Mouse (Mus musculus): ENCODE measurements at regions not wholly inside any gene's neighbourhood (a gene's known extent, or its start where the extent isn't known, plus 50 kb on each side); places are given as distances from the start of the nearest gene placed in this dataset.

DNA sequence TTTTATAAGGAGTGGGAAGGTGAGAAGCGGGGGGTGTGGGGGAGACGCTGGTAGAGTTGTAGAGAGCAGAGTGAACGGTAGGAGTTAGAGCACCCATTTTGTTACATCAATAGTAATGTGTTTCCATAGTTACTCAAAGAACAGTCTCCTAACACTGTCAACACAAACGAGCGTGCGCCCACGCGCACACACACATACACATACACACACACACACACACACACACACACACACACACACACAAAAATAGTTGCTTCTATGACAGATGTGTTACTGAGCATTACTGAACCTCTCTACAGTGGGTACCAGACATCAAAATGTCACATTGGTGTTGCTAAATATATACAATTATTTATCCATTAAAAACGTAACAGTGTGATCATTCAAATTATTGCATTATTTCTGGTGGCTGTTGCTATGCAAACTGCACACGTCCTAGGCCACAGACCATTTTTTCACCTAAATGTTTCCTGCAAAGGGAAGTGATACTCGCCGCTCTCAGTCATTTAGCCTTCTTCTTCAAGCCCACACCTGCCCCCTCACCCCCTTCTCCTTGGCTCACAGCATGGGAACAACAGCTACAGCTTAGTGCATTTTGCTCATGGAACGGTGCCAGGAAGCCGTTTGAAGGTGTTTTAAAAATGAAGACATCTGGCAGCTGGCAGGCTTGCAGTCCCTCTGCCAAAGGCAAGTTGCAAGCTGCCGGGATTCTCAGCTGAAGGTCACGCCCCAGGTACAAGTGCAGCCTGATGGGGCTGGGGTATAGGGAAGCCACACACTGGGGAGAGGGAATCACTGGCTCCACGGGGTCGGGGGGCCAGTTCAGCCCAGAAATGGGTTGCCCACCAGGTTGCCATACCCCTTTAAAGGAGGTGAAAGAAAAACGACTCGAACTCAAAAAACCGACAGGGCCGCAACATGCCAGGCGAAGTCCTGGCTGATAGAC lies 193.4 kb upstream of the Sox2 start:
- H3K9ac ChIP-seq (replicated peaks): peak overlapping the region; percentile 11; the same call in 1 of the 2 replicates
- peak; percentile 30; the same call in 1 of the 2 replicates for ATAC-seq (ENCODE audit: low FRiP score, low read depth)
- peaks cover 18% of the 10 kb centered on the region for H3K4me1 ChIP-seq
- H3K9me3 ChIP-seq: 0 out of 2 replicates have a peak, but pooled peaks cover 4% of the 10 kb centered on the region
- 0 out of 2 replicates have a peak, but pooled peaks cover 3% of the 10 kb centered on the region for H3K27me3 ChIP-seq
- no peak overlapping the region for H3K4me2 ChIP-seq (replicated peaks)
- no peak overlapping the region for H3K27ac ChIP-seq (replicated peaks)
- H3K36me3 ChIP-seq: no peaks in the 10 kb centered on the region
- H3K4me3 ChIP-seq: no peak overlapping the region
- WGBS: 69% methylated on average over 23 of the region's 23 CpGs

DNA sequence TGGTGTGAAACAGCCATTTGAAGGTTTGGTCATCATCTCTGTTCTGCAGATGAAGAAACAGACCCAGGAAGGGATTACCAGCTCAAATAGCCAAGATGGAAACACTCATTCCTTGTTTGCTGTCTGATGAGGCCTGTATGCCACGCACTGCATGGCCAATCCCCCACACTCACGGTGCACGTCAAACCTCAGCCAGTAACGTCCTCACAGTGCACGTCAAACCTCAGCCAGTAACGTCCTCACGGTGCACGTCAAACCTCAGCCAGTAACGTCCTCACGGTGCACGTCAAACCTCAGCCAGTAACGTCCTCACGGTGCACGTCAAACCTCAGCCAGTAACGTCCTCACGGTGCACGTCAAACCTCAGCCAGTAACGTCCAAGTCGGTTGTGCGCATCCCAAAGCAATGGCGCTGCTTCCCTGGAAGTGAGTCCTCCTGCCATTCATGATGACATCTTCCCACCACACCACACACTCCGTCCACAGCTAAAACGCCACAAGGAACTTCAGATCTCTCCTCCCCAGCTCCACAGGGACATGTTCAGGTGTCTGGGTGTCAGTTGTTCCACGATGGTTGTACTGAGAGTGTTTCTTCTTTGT lies 196.1 kb upstream of the Sox2 start:
- Histone ChIP-seq H3K9ac (replicated peaks) (no peak overlapping the region), H3K36me3 (no peaks in the 10 kb centered on the region), H3K27ac (replicated peaks) (no peak overlapping the region), H3K4me3 (no peak overlapping the region), H3K4me2 (replicated peaks) (no peak overlapping the region), H3K4me1 (peaks cover 18% of the 10 kb centered on the region), H3K9me3 (0 out of 2 replicates have a peak, but pooled peaks cover 4% of the 10 kb centered on the region), H3K27me3 (0 out of 2 replicates have a peak, but pooled peaks cover 3% of the 10 kb centered on the region)
- ATAC-seq (ENCODE audit: low FRiP score, low read depth): no peak
- WGBS: 94% methylated on average over 24 of the region's 24 CpGs

DNA sequence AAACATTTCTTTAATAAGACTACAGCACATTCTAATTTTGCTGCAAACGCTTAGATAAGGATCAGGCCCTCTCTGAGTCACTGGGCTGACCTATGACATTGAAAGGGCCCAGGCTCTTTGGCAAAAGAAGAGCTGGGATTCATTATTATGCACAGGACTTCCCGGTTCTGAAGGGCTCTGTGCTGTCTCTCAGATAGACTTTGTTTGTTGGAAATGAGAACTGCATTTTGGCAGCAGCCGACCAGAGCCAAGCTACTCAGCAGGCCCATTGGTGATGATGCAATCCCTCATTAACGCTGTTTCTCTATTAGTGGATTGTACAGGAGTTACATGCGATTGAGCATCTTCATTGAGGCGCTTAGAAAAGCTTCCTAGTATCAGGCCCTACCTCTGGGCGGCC lies 204.9 kb upstream of the Sox2 start:
- Histone ChIP-seq H3K27ac (replicated peaks) (peak overlapping the region; percentile 42; the same call in 1 of the 2 replicates), H3K4me2 (replicated peaks) (no peak overlapping the region)
- ATAC-seq (ENCODE audit: low FRiP score, low read depth): peak; percentile 35; the same call in 1 of the 2 replicates

DNA sequence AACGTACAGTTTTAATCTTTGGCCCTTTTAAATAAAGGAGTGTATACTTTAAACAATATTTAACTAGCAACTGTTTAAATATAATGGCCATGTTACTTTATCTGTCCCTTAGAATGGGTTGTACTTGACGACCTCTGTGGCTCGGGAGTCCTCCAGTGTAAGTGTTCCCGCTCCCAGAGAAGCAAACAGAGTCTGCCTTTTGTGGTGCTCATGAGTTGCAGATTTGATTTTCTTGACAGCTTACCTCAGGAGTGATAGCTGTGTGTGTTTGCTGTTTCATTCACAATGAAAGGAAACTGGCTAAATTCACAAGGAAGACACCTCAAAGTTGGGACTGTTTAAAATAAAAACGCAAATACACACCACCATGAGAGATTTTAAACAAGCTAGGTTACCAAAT lies 205.4 kb upstream of the Sox2 start:
- Histone ChIP-seq H3K4me2 (replicated peaks) (no peak overlapping the region), H3K4me1 (peaks cover 47% of the 10 kb centered on the region), H3K27me3 (peaks cover 3% of the 10 kb centered on the region; the same call in 1 of the 2 replicates), H3K4me3 (no peak overlapping the region), H3K9me3 (no peaks in the 10 kb centered on the region), H3K27ac (replicated peaks) (0 out of 2 replicates have a peak overlapping the region, but pooled peaks have one; percentile 22), H3K36me3 (no peaks in the 10 kb centered on the region), H3K9ac (replicated peaks) (no peak overlapping the region)
- 31% methylated on average over 5 of the region's 5 CpGs for WGBS
- ATAC-seq (ENCODE audit: low FRiP score, low read depth): no peak

More for the DNA sequence above, 204.9 kb upstream of the Sox2 start:
- no peaks in the 10 kb centered on the region for H3K36me3 ChIP-seq
- no peak overlapping the region for H3K9ac ChIP-seq (replicated peaks)
- H3K4me3 ChIP-seq: no peak overlapping the region
- peaks cover 46% of the 10 kb centered on the region for H3K4me1 ChIP-seq
- WGBS: 29% methylated on average over 7 of the region's 7 CpGs
- peaks cover 3% of the 10 kb centered on the region; the same call in 1 of the 2 replicates for H3K27me3 ChIP-seq
- H3K9me3 ChIP-seq: no peaks in the 10 kb centered on the region

GRCm38 (mm10) chr3:34443731-34444628 lies 206.2 kb upstream of the Sox2 start:
- H3K36me3 ChIP-seq: no peaks in the 10 kb centered on the region
- H3K9me3 ChIP-seq: no peaks in the 10 kb centered on the region
- 22% methylated on average over 28 of the region's 28 CpGs for WGBS
- H3K4me2 ChIP-seq (replicated peaks): peak overlapping the region; percentile 43
- peak overlapping the region; percentile 40 for H3K27ac ChIP-seq (replicated peaks)
- no peak overlapping the region for H3K4me3 ChIP-seq
- peak; percentile 77 for ATAC-seq (ENCODE audit: low FRiP score, low read depth)
- H3K4me1 ChIP-seq: peaks cover 47% of the 10 kb centered on the region
- no peak overlapping the region for H3K9ac ChIP-seq (replicated peaks)
- H3K27me3 ChIP-seq: peaks cover 3% of the 10 kb centered on the region; the same call in 1 of the 2 replicates

GRCm38 (mm10) chr3:34443307-34443706 lies 206.9 kb upstream of the Sox2 start:
- ATAC-seq (ENCODE audit: low FRiP score, low read depth): no peak
- Histone ChIP-seq H3K4me3 (no peak overlapping the region), H3K4me2 (replicated peaks) (no peak overlapping the region; the same call in 1 of the 2 replicates), H3K27ac (replicated peaks) (peak overlapping the region; percentile 46; the same call in 1 of the 2 replicates), H3K36me3 (no peaks in the 10 kb centered on the region), H3K9ac (replicated peaks) (no peak overlapping the region), H3K4me1 (peaks cover 47% of the 10 kb centered on the region), H3K27me3 (peaks cover 3% of the 10 kb centered on the region; the same call in 1 of the 2 replicates), H3K9me3 (no peaks in the 10 kb centered on the region)
- WGBS: 53% methylated on average over 5 of the region's 5 CpGs

- Histone ChIP-seq H3K4me1 (peaks cover 47% of the 10 kb centered on the region), H3K36me3 (no peaks in the 10 kb centered on the region), H3K9ac (replicated peaks) (no peak overlapping the region), H3K9me3 (no peaks in the 10 kb centered on the region), H3K27ac (replicated peaks) (peak overlapping the region; percentile 39), H3K27me3 (peaks cover 3% of the 10 kb centered on the region; the same call in 1 of the 2 replicates), H3K4me3 (no peak overlapping the region), H3K4me2 (replicated peaks) (peak overlapping the region; percentile 6; the same call in 1 of the 2 replicates)
- 47% methylated on average over 4 of the region's 4 CpGs for WGBS
- no peak for ATAC-seq (ENCODE audit: low FRiP score, low read depth)
Measured at GRCm38 (mm10) chr3:34441792-34442191, 208.4 kb upstream of the Sox2 start.

GRCm38 (mm10) chr3:34441266-34441665 lies 208.9 kb upstream of the Sox2 start:
- 31% methylated on average over 5 of the region's 5 CpGs for WGBS
- no peaks in the 10 kb centered on the region for H3K36me3 ChIP-seq
- no peak overlapping the region for H3K4me3 ChIP-seq
- peaks cover 3% of the 10 kb centered on the region; the same call in 1 of the 2 replicates for H3K27me3 ChIP-seq
- no peaks in the 10 kb centered on the region for H3K9me3 ChIP-seq
- peaks cover 46% of the 10 kb centered on the region for H3K4me1 ChIP-seq
- H3K9ac ChIP-seq (replicated peaks): no peak overlapping the region
- H3K27ac ChIP-seq (replicated peaks): peak overlapping the region; percentile 39
- H3K4me2 ChIP-seq (replicated peaks): no peak overlapping the region
- ATAC-seq (ENCODE audit: low FRiP score, low read depth): peak; percentile 52; the same call in 1 of the 2 replicates

DNA sequence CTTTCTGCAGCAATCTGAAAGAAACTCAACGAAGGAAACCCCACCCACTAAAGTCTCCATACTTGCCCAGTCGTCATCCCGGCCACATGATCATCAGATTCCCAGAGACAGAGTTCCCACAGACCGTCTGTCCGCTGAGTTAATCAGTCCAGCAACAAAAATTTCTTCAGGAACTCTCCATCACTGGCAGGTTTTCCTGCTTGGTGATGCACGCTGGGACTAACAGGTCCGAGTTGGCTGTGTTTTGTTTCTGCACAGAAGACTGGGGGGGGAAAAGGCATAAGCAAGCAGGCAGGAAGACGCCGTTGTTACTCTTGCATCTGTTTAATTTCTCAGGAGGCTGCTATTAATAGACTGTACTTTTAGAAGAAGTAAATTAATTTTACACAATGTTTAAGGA lies 215.3 kb upstream of the Sox2 start:
- H3K27me3 ChIP-seq: no peaks in the 10 kb centered on the region
- peaks cover 8% of the 10 kb centered on the region for H3K9me3 ChIP-seq
- peaks cover 10% of the 10 kb centered on the region; the same call in 1 of the 2 replicates for H3K4me1 ChIP-seq
- H3K4me2 ChIP-seq (replicated peaks): no peak overlapping the region
- H3K36me3 ChIP-seq: no peaks in the 10 kb centered on the region
- H3K4me3 ChIP-seq: no peak overlapping the region
- no peak for ATAC-seq (ENCODE audit: low FRiP score, low read depth)
- no peak overlapping the region for H3K9ac ChIP-seq (replicated peaks)
- no peak overlapping the region for H3K27ac ChIP-seq (replicated peaks)
- 70% methylated on average over 9 of the region's 9 CpGs for WGBS

GRCm38 (mm10) chr3:34427967-34428366 lies 222.2 kb upstream of the Sox2 start:
- no peaks in the 10 kb centered on the region for H3K36me3 ChIP-seq
- no peaks in the 10 kb centered on the region for H3K27me3 ChIP-seq
- 92% methylated on average over 8 of the region's 8 CpGs for WGBS
- H3K9me3 ChIP-seq: peaks cover 7% of the 10 kb centered on the region
- H3K4me2 ChIP-seq (replicated peaks): no peak overlapping the region
- peaks cover 4% of the 10 kb centered on the region; the same call in 1 of the 2 replicates for H3K4me1 ChIP-seq
- no peak for ATAC-seq (ENCODE audit: low FRiP score, low read depth)
- no peak overlapping the region for H3K27ac ChIP-seq (replicated peaks)
- no peak overlapping the region for H3K9ac ChIP-seq (replicated peaks)
- H3K4me3 ChIP-seq: no peak overlapping the region

DNA sequence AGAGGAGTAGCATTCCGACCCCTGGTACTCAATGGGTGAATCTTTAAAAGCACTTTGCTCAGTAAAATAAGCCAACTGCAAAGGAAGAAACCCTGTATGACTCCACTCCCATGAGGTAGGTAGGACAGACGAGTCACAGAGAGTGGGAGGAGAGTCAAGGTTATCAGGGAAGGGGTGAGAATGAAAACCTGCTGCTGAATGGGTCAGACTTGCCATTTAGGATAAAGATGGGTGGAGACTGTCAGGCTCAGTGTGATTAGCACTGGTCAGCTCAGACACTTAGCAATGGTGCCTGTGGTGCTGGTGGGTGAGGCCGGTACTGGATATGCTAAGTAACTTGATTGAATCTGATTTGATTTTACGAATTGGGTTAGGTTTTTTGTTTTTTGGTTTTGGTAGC lies 222.7 kb upstream of the Sox2 start:
- Histone ChIP-seq H3K4me3 (no peak overlapping the region), H3K4me1 (peaks cover 4% of the 10 kb centered on the region; the same call in 1 of the 2 replicates), H3K4me2 (replicated peaks) (no peak overlapping the region), H3K36me3 (no peaks in the 10 kb centered on the region), H3K27me3 (no peaks in the 10 kb centered on the region), H3K9me3 (peaks cover 2% of the 10 kb centered on the region), H3K27ac (replicated peaks) (no peak overlapping the region), H3K9ac (replicated peaks) (no peak overlapping the region)
- no peak for ATAC-seq (ENCODE audit: low FRiP score, low read depth)
- 93% methylated on average over 4 of the region's 4 CpGs for WGBS
